Mouse (Mus musculus): ENCODE measurements around the gene Tnp2. TPM values are rescaled to one million over a fixed set of nuclear protein-coding genes. Genes with fewer than 3 reads are reported as not detected.
A peak's percentile ranks its signal among the peaks of the same experiment; 100 is the strongest.

Gene Tnp2
- polyA plus RNA-seq, 1 experiment = not detected

- Histone ChIP-seq H3K27ac (ENCODE audit: insufficient read depth, low read length) (peak overlapping the region; percentile 66), H3K4me1 (ENCODE audit: control insufficient read depth, insufficient read depth, low read length) (peaks cover 14% of the 10 kb centered on the region), H3K4me3 (ENCODE audit: insufficient read depth, low read length) (peak overlapping the region; percentile 78)
- no peak for TF ChIP-seq POLR2A (IDR thresholded peaks at IDR 0.05; ENCODE audit: low read depth, low read length)
These were observed 4.3 kb downstream of the Tnp2 start for GRCm38 (mm10) chr16:10783883-10784792.

DNA sequence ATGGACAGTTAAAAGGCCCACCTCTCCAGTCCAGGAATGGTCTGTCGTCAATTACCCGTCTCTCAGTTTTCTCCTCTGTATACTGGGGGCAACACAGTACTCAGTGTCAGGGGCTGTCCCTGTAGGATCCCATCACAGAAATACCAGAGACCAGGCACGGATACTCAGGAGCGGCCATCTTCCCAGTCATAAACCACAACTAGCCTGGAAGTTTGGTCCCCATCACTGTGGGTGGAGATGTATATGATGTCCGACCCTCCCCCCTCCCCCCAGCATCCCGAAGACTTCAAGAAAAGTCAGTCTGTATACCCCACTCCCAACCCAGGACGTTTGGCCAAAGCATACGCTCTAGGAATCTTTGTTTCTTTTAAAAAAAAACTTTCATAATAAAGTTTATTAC, 5.0 kb downstream of the Tnp2 start:
- TF ChIP-seq POLR2A (IDR thresholded peaks at IDR 0.05; ENCODE audit: low read depth, low read length) = 0 out of 2 replicates have a peak, but pooled peaks have one; percentile 28
- no peak for TF ChIP-seq CTCF (IDR thresholded peaks at IDR 0.05; ENCODE audit: borderline replicate concordance, insufficient read depth, low read length)
- peaks cover 14% of the 10 kb centered on the region for H3K4me1 ChIP-seq (ENCODE audit: control insufficient read depth, insufficient read depth, low read length)
- peak overlapping the region; percentile 44; the same call in 1 of the 2 replicates for H3K27ac ChIP-seq (ENCODE audit: insufficient read depth, low read length)
- H3K4me3 ChIP-seq (ENCODE audit: insufficient read depth, low read length) = peak overlapping the region; percentile 78

GRCm38 (mm10) chr16:10783152-10783434, 5.4 kb downstream of the Tnp2 start:
- TF ChIP-seq POLR2A (IDR thresholded peaks at IDR 0.05; ENCODE audit: low read depth, low read length) (no peak), CTCF (IDR thresholded peaks at IDR 0.05; ENCODE audit: borderline replicate concordance, insufficient read depth, low read length) (no peak)
- Histone ChIP-seq H3K4me3 (ENCODE audit: insufficient read depth, low read length) (peak overlapping the region; percentile 78; the same call in 1 of the 2 replicates), H3K4me1 (ENCODE audit: control insufficient read depth, insufficient read depth, low read length) (peaks cover 14% of the 10 kb centered on the region), H3K27ac (ENCODE audit: insufficient read depth, low read length) (peak overlapping the region; percentile 44)

GRCm38 (mm10) chr16:10782377-10783151, 5.9 kb downstream of the Tnp2 start:
- peaks cover 14% of the 10 kb centered on the region for H3K4me1 ChIP-seq (ENCODE audit: control insufficient read depth, insufficient read depth, low read length)
- TF ChIP-seq CTCF (IDR thresholded peaks at IDR 0.05; ENCODE audit: borderline replicate concordance, insufficient read depth, low read length) (no peak), POLR2A (IDR thresholded peaks at IDR 0.05; ENCODE audit: low read depth, low read length) (peak; percentile 9; the same call in 1 of the 2 replicates)
- H3K27ac ChIP-seq (ENCODE audit: insufficient read depth, low read length) = peak overlapping the region; percentile 44
- no peak overlapping the region; the same call in none of the 2 replicates for H3K4me3 ChIP-seq (ENCODE audit: insufficient read depth, low read length)

GRCm38 (mm10) chr16:10781862-10782371, 6.5 kb downstream of the Tnp2 start:
- peak overlapping the region; percentile 44 for H3K27ac ChIP-seq (ENCODE audit: insufficient read depth, low read length)
- no peak for TF ChIP-seq CTCF (IDR thresholded peaks at IDR 0.05; ENCODE audit: borderline replicate concordance, insufficient read depth, low read length)
- 0 out of 2 replicates have a peak, but pooled peaks have one; percentile 15 for TF ChIP-seq POLR2A (IDR thresholded peaks at IDR 0.05; ENCODE audit: low read depth, low read length)
- H3K4me3 ChIP-seq (ENCODE audit: insufficient read depth, low read length) = no peak overlapping the region
- peaks cover 13% of the 10 kb centered on the region for H3K4me1 ChIP-seq (ENCODE audit: control insufficient read depth, insufficient read depth, low read length)

- H3K4me1 ChIP-seq (ENCODE audit: control insufficient read depth, insufficient read depth, low read length) = peaks cover 18% of the 10 kb centered on the region
- TF ChIP-seq POLR2A (IDR thresholded peaks at IDR 0.05; ENCODE audit: low read depth, low read length) = 0 out of 2 replicates have a peak, but pooled peaks have one; percentile 3
- TF ChIP-seq CTCF (IDR thresholded peaks at IDR 0.05; ENCODE audit: borderline replicate concordance, insufficient read depth, low read length) = no peak
- no peak overlapping the region for H3K4me3 ChIP-seq (ENCODE audit: insufficient read depth, low read length)
- no peak overlapping the region for H3K27ac ChIP-seq (ENCODE audit: insufficient read depth, low read length)
These were observed 7.8 kb downstream of the Tnp2 start for GRCm38 (mm10) chr16:10780631-10781120.

- Histone ChIP-seq H3K27ac (ENCODE audit: insufficient read depth, low read length) (no peak overlapping the region), H3K4me1 (ENCODE audit: control insufficient read depth, insufficient read depth, low read length) (peaks cover 12% of the 10 kb centered on the region), H3K4me3 (ENCODE audit: insufficient read depth, low read length) (no peak overlapping the region)
- TF ChIP-seq POLR2A (IDR thresholded peaks at IDR 0.05; ENCODE audit: low read depth, low read length) (no peak), CTCF (IDR thresholded peaks at IDR 0.05; ENCODE audit: borderline replicate concordance, insufficient read depth, low read length) (no peak)
These were observed 10.8 kb downstream of the Tnp2 start for GRCm38 (mm10) chr16:10777579-10778160.

- Histone ChIP-seq H3K4me3 (ENCODE audit: insufficient read depth, low read length) (no peak overlapping the region), H3K4me1 (ENCODE audit: control insufficient read depth, insufficient read depth, low read length) (peaks cover 6% of the 10 kb centered on the region; the same call in 1 of the 2 replicates), H3K27ac (ENCODE audit: insufficient read depth, low read length) (no peak overlapping the region)
- no peak for TF ChIP-seq POLR2A (IDR thresholded peaks at IDR 0.05; ENCODE audit: low read depth, low read length)
- no peak for TF ChIP-seq CTCF (IDR thresholded peaks at IDR 0.05; ENCODE audit: borderline replicate concordance, insufficient read depth, low read length)
These were observed 12.1 kb downstream of the Tnp2 start for GRCm38 (mm10) chr16:10776322-10776721.

DNA sequence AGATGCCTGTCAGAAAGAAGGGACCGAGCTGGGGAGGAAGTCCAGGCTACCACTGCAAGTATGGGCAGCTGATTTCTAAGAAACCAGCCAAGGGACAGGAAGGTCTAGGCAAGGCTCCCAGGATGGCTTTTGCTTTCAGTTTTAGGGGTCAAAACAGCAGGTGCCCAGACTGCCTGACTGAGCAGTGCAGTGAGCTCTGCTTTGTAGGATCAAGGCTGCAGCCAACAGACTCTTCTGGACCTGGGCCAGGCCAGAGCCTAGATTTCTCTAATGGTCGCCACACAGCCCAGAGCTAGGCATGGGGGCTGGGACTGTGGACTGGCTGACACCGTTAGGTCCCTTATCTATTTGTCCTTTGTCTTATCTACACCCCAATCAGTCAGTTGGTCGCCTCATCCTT, 13.7 kb downstream of the Tnp2 start:
- peaks cover 6% of the 10 kb centered on the region; the same call in 1 of the 2 replicates for H3K4me1 ChIP-seq (ENCODE audit: control insufficient read depth, insufficient read depth, low read length)
- H3K4me3 ChIP-seq (ENCODE audit: insufficient read depth, low read length) = no peak overlapping the region
- H3K27ac ChIP-seq (ENCODE audit: insufficient read depth, low read length) = no peak overlapping the region
- TF ChIP-seq POLR2A (IDR thresholded peaks at IDR 0.05; ENCODE audit: low read depth, low read length) = no peak
- TF ChIP-seq CTCF (IDR thresholded peaks at IDR 0.05; ENCODE audit: borderline replicate concordance, insufficient read depth, low read length) = no peak
